Mouse (Mus musculus): ENCODE results near the gene Mdh1.

DNA sequence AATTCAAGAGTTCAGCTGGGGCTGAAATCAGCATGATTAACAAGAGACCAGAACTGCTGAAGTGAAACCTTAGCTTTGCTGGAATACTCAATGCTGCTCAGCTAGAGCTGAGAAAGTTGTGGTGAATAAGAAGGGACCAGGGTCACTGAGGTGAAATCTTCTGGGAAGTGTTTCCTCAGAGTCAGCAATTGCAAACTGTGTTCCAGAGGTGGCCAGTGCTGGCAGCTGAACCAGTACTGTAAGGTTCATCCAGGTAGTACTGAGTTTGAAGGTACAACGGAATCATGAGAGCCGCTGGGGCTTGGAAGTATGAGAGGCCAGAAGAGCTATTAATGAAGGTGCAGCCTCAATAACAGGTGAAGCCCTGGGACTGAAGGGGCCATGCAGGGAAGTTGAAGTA lies 31.5 kb downstream of the Mdh1 start:
- TF ChIP-seq EP300 (IDR thresholded peaks at IDR 0.05; ENCODE audit: low read depth) = no peak
- TF ChIP-seq CTCF (IDR thresholded peaks at IDR 0.05; ENCODE audit: low read depth) = no peak

All from liver, embryonic 14.5 days (tissue).